ENCODE assay signal across 19 mouse cellular contexts in genomic region chr14:101532090-101532695, GRCm38 (mm10).
DNase-seq lines count a peak whose midpoint lies in the region; ATAC-seq and TF ChIP-seq lines count a peak whose summit lies in the region.
"Had no signal": no experiment of that assay in that cellular context is flagged by ENCODE, and none has a peak within 500 bp of the region (broad histone marks: within the 10 kb centered on the region; RNA-seq: fewer than 3 reads in every experiment).

No protein-coding gene starts in this region.

- TF ChIP-seq CTCF in lung, adult 2 months (IDR thresholded peaks at IDR 0.05; ENCODE audit: insufficient read depth, low read length), result no peak

- WGBS in lung, embryonic 16.5 days, result 46% methylated on average over 7 of the region's 7 CpGs
- WGBS in lung, adult 2 months, result 57% methylated on average over 7 of the region's 7 CpGs
- 50% methylated on average over 7 of the region's 7 CpGs for WGBS in heart, embryonic 11.5 days (ENCODE audit: insufficient replicate concordance)
- WGBS in neural tube, embryonic 15.5 days, result 39% methylated on average over 7 of the region's 7 CpGs

- H3K27ac ChIP-seq in lung, embryonic 16.5 days (ENCODE audit: low read length), result no peak overlapping the region
- H3K27ac ChIP-seq in heart, embryonic 11.5 days (ENCODE audit: low read depth, low read length), result peak overlapping the region; percentile 68
- H3K27ac ChIP-seq in neural tube, embryonic 15.5 days (replicated peaks), result no peak overlapping the region
- H3K27ac ChIP-seq: embryonic facial prominence, embryonic 13.5 days; forebrain, embryonic 15.5 days; limb, embryonic 15.5 days; liver, embryonic 15.5 days had no signal

- peak; percentile 41; the same call in 1 of the 2 replicates for ATAC-seq in lung, embryonic 16.5 days (ENCODE audit: low read depth)
- no peak for ATAC-seq in heart, embryonic 11.5 days (replicated peaks; ENCODE audit: insufficient number of reproducible peaks, low FRiP score, low TSS enrichment)
- no peak for ATAC-seq in neural tube, embryonic 15.5 days (ENCODE audit: low FRiP score)
- ATAC-seq: forebrain, embryonic 15.5 days had no signal

- H3ac ChIP-seq in myocyte (ENCODE audit: control insufficient read depth, insufficient read length), result no peak overlapping the region

- H3K4me1 ChIP-seq in lung, embryonic 16.5 days (replicated peaks; ENCODE audit: control insufficient read depth, insufficient read depth, low read length), result peaks cover 4% of the 10 kb centered on the region; the same call in 1 of the 2 replicates
- H3K4me1 ChIP-seq in lung, adult 2 months (ENCODE audit: control insufficient read depth, insufficient read depth, low read length), result peaks cover 3% of the 10 kb centered on the region
- H3K4me1 ChIP-seq in heart, embryonic 11.5 days (ENCODE audit: control insufficient read depth, insufficient read depth, low read length), result peaks cover 13% of the 10 kb centered on the region
- peaks cover 7% of the 10 kb centered on the region for H3K4me1 ChIP-seq in neural tube, embryonic 15.5 days
- H3K4me1 ChIP-seq: embryonic facial prominence, embryonic 13.5 days; forebrain, embryonic 15.5 days; limb, embryonic 15.5 days; liver, embryonic 15.5 days had no signal

- H3K4me3 ChIP-seq in lung, embryonic 16.5 days (ENCODE audit: low read length), result no peak overlapping the region
- no peak overlapping the region for H3K4me3 ChIP-seq in lung, adult 2 months (replicated peaks; ENCODE audit: extremely low read depth, low read depth, low read length)
- no peak overlapping the region for H3K4me3 ChIP-seq in heart, embryonic 11.5 days (ENCODE audit: low read depth, low read length)
- no peak overlapping the region for H3K4me3 ChIP-seq in myocyte
- no peak overlapping the region for H3K4me3 ChIP-seq in neural tube, embryonic 15.5 days (replicated peaks)
- H3K4me3 ChIP-seq: embryonic facial prominence, embryonic 13.5 days; forebrain, embryonic 15.5 days; limb, embryonic 15.5 days; liver, embryonic 15.5 days had no signal

- H3K79me2 ChIP-seq in myocyte (ENCODE audit: control insufficient read depth, insufficient read depth), result no peaks in the 10 kb centered on the region

- H3K4me2 ChIP-seq in lung, embryonic 16.5 days (ENCODE audit: low read depth, low read length), result no peak overlapping the region
- H3K4me2 ChIP-seq in heart, embryonic 11.5 days, result peak overlapping the region; percentile 38
- H3K4me2 ChIP-seq in myocyte (ENCODE audit: low read depth), result peak overlapping the region; percentile 49
- H3K4me2 ChIP-seq in neural tube, embryonic 15.5 days, result no peak overlapping the region
- H3K4me2 ChIP-seq: embryonic facial prominence, embryonic 13.5 days; forebrain, embryonic 15.5 days; limb, embryonic 15.5 days; liver, embryonic 15.5 days had no signal

- no peaks in the 10 kb centered on the region for H3K27me3 ChIP-seq in lung, embryonic 16.5 days (ENCODE audit: control insufficient read depth, insufficient read depth, low read depth, low read length)
- H3K27me3 ChIP-seq in heart, embryonic 11.5 days (ENCODE audit: control insufficient read depth, insufficient read depth, low read length), result no peaks in the 10 kb centered on the region
- H3K27me3 ChIP-seq in myocyte (ENCODE audit: control insufficient read depth, insufficient read depth, insufficient read length), result no peaks in the 10 kb centered on the region
- H3K27me3 ChIP-seq in neural tube, embryonic 15.5 days (replicated peaks), result no peaks in the 10 kb centered on the region
- H3K27me3 ChIP-seq: embryonic facial prominence, embryonic 13.5 days; forebrain, embryonic 15.5 days; limb, embryonic 15.5 days; liver, embryonic 15.5 days had no signal

- peak; percentile 30 for DNase-seq in heart, adult 8-10 months (ENCODE audit: low spot score)
- DNase-seq in heart, postnatal 4 days, result no peak
- no peak for DNase-seq in lung, adult 2 months
- no peak for DNase-seq in ovary, postnatal 10 days (ENCODE audit: low spot score)
- DNase-seq: adrenal gland, adult 8-10 months; B cell, adult 2 months; cerebellum, postnatal 10 days; kidney, adult 11 months; layer of hippocampus, postnatal 36 days; right cerebral cortex, adult 18-20 months; thymus, postnatal 25 days had no signal

- H3K9me3 ChIP-seq in lung, embryonic 16.5 days (ENCODE audit: control insufficient read depth, low read length), result no peaks in the 10 kb centered on the region
- no peaks in the 10 kb centered on the region for H3K9me3 ChIP-seq in heart, embryonic 11.5 days (replicated peaks; ENCODE audit: control insufficient read depth, low read length)
- H3K9me3 ChIP-seq in neural tube, embryonic 15.5 days (replicated peaks), result no peaks in the 10 kb centered on the region
- H3K9me3 ChIP-seq: embryonic facial prominence, embryonic 13.5 days; forebrain, embryonic 15.5 days; limb, embryonic 15.5 days; liver, embryonic 15.5 days had no signal

- TF ChIP-seq POLR2A in lung, adult 2 months (IDR thresholded peaks at IDR 0.05; ENCODE audit: borderline replicate concordance, extremely low read depth, low read depth, low read length), result no peak
- no peak for TF ChIP-seq POLR2A in myocyte (IDR thresholded peaks at IDR 0.05; ENCODE audit: insufficient read length, low read depth)

- no peak overlapping the region for H3K9ac ChIP-seq in lung, embryonic 16.5 days (ENCODE audit: low read length)
- no peak overlapping the region; the same call in 1 of the 2 replicates for H3K9ac ChIP-seq in heart, embryonic 11.5 days (ENCODE audit: low read depth, low read length)
- H3K9ac ChIP-seq in neural tube, embryonic 15.5 days (replicated peaks), result no peak overlapping the region
- H3K9ac ChIP-seq: embryonic facial prominence, embryonic 13.5 days; forebrain, embryonic 15.5 days; limb, embryonic 15.5 days; liver, embryonic 15.5 days had no signal

- no peaks in the 10 kb centered on the region for H3K36me3 ChIP-seq in lung, embryonic 16.5 days (ENCODE audit: control insufficient read depth, insufficient read depth, low read length)
- no peaks in the 10 kb centered on the region for H3K36me3 ChIP-seq in heart, embryonic 11.5 days (ENCODE audit: control insufficient read depth, insufficient read depth, low read length)
- no peaks in the 10 kb centered on the region for H3K36me3 ChIP-seq in myocyte (ENCODE audit: control insufficient read depth, insufficient read depth)
- H3K36me3 ChIP-seq in neural tube, embryonic 15.5 days, result no peaks in the 10 kb centered on the region
- H3K36me3 ChIP-seq: embryonic facial prominence, embryonic 13.5 days; forebrain, embryonic 15.5 days; limb, embryonic 15.5 days; liver, embryonic 15.5 days had no signal

TF ChIP-seq in myocyte, 11 proteins besides CTCF, POLR2A, EP300 and RAD21:
- TF ChIP-seq POLR2AphosphoS2 (IDR thresholded peaks at IDR 0.05; ENCODE audit: insufficient read length, low read depth) (no peak), MYOG (IDR thresholded peaks at IDR 0.05; ENCODE audit: control insufficient read depth in 1 of 3, insufficient read depth in 1 of 3, insufficient read length in 2 of 3, low read depth in 2 of 3) (no peak), CEBPB (IDR thresholded peaks at IDR 0.05; ENCODE audit: insufficient read depth, poor library complexity, severe bottlenecking) (peak; percentile 88), E2F4 (IDR thresholded peaks at IDR 0.05; ENCODE audit: insufficient read depth) (no peak)

Comparison
In these comparisons a context has a peak if more than half of its experiments do, and no peak if none do; other contexts are left out.
1. H3K4me2 ChIP-seq: peak in heart, embryonic 11.5 days (single experiment) and myocyte (single experiment); none in lung, embryonic 16.5 days (single experiment) and neural tube, embryonic 15.5 days (single experiment).